Mouse (Mus musculus): ENCODE results near the gene Rpl18a. TPM values are rescaled to one million over a fixed set of nuclear protein-coding genes. Genes with fewer than 3 reads are reported as not detected.
A peak's percentile ranks its signal among the peaks of the same experiment; 100 is the strongest.
"Not testable (repeated sequence)": the region's sequence is repeated elsewhere in the genome, so short reads cannot be mapped to it uniquely, and the experiment has no call there.

The Rpl18a gene
- total RNA-seq, 2 experiments from 2014 or later = 3,425 to 5,658 TPM

DNA sequence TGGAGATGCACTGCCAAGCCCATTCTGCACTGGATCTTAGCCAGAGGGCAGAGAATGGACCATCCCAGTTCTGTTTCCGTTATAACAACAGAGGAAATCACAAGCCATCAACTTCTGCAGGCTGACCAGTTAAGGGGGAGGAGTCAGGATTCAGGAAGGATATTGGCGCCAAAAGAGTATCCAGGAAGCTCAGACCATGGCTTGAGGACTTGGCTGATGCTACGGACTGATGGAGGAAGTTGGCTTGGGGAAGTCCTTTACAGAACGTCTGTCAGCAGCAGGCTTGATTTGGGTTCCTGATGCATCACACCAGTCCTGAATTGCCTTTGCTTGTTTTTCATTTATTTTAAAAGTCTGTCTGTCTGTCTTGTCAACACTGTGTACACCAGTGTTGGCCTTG is 7.3 kb upstream of the Rpl18a start:
- ATAC-seq (replicated peaks; ENCODE audit: poor library complexity, severe bottlenecking) = peak; percentile 77

DNA sequence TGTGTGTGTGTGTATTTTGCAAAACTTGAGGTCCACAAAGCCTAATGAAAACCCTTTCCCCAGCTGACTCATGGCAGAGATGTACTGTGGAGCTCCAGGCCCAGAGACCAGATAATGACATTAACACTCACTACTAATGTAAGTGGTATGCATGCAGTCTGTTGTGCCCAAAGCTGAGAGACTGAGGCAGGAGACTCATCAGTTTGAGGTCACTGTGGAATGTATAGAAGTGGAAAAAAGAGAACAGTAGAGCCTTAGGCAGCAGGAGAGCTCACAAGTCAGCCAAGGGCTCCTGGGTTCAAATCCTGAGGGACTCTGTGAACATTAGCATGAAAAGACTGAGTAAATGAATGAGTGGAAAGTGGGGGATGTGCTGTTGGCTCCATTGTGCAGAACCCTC is 6.4 kb upstream of the Rpl18a start:
- no peak for ATAC-seq (replicated peaks; ENCODE audit: poor library complexity, severe bottlenecking)

DNA sequence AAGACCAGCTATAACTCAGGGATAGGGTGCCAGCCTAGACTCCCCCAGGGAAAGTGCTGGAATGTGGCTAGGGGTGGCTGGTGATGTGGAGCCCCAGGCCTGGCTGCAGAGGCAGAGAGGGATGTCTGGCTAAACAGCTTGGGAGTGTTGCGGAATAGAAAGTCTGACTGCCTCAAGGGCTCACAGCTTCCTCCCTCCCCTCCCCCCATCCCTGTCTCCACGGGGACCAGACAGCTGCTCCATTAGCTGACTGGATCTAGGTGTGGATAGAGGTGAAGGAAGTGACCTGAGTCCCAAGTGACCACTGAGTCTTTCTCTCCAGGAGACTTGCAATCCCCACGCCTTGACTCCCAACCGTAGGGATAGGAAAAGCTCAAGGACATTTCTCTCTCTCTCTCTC is 5.9 kb upstream of the Rpl18a start:
- no peak; the same call in 1 of the 2 replicates for ATAC-seq (replicated peaks; ENCODE audit: poor library complexity, severe bottlenecking)

DNA sequence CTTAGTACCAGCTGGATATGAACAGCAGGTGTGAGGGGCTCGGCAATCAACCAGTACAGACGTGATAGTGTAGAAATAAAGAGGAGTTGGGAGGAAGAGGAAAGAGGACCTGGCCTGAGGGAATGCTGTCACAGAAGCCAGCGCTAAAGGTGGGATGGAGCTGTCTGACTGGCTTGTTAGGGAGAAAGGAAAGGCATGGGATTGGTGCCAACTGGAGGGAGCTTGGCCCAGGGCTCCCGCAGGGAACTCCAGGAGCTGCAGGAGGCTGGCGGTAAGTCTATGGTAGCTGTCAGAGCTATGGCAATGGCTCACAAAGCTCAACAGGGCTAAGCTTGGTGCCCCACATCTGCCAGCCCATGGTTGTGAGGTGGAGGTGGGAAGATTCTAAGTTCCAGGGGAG is 5.0 kb upstream of the Rpl18a start:
- ATAC-seq (replicated peaks; ENCODE audit: poor library complexity, severe bottlenecking) = no peak

DNA sequence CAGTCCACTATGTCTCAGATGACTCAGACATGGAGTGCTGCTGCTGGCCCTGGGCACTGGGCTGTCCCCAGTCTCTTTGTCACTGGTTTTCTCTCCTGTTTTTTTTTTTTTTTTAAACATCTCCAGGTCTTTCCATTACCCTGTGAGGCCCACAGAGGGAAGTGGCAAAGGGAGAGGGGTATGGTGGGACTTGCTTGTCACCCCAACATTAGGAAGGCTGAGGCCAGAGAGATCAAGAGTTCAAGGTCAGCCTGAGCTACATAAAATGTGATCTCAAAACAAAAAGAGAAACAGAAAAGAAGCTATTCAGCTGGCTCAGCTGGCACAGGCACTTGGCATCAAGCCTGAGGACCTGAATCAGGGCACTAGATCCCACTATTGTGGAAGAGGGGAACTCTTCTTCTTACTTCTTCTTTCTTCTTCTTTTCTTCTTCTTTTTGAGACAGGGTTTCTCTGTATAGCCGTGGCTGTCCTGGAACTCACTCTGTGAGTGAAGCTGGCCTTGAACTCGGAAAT is 3.7 kb upstream of the Rpl18a start:
- no peak for ATAC-seq (replicated peaks; ENCODE audit: poor library complexity, severe bottlenecking)

DNA sequence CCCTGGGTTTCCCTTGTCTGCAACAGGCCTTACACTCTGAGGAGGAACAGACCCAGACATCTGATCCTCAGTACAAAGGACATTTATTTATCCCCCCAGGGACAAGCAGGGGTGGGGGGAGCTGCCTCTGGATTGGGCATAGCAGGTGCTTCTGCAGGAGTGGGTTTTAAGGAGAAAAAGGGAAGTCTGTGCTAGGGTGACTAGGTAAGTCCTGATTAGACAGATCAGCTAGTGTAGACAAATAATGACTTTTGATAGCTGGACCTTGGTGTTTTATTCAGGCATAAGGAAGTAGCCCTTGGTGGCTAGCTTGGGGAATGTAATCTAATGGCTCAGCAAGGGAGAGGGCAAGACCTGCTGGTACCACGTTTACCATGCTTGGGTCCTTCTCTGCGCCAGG is 2.0 kb upstream of the Rpl18a start:
- no peak for ATAC-seq (replicated peaks; ENCODE audit: poor library complexity, severe bottlenecking)

DNA sequence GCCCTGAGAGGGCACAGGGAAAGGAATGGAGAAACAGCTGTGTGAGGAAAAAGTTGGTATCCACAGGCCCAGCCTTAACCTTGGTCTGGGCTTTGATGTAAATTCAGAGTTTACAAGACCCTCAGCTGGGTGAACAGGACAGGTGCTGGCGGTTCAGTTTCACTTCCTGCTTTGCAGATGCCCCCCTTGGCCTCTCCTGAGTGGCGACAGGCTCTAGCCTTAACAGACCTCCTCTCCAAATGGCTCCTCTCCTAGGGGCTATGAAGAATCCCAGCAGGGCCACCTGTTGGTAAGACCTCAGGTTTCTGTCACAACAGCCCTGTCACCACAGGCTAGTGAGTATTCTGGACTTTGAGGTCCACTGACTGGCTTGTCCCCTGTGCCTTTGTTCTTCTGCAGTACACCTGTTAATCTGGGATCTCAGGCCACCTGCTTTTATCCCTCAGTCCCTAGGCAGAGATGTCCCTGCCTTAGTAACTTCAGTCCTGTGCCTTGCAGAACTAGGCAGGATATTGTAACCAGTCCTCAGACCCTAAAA is 1.5 kb upstream of the Rpl18a start:
- ATAC-seq (replicated peaks; ENCODE audit: poor library complexity, severe bottlenecking) = no peak

DNA sequence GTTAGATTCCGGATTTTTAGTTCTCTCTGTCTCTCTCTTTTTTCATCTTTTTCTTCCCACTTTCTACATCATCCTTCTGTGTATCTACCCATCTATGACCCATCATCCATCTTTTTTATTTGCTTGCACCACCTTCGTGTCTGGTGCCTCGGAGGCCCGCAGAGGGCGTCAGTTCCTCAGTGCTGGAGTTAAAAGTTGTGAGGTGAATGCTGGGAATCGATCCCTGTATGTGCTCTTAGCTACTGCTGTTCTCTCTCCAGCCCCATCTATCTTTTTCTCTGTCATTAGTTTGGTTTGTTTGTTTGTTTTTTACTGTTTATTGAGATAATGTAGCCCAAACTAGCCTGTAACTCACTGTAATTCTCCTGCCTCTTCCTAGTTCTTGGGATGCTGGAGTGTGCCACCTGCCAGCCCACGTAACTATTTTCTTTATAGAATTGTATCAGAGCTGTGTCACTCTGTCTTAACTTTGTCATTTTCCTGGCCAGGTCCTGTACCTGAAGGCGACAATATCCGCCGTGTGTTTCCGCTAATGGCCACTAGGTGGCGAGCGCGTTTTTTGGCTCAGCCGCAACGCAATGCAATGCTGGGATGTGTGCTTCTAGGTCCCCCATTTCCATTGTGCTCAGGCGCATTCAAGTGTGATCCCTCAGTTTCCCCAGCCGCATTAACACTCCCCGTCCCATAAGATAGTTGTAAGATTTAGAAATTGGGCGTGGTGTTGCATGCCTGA is 635 bp upstream of the Rpl18a start:
- peak; percentile 45 for ATAC-seq (replicated peaks; ENCODE audit: poor library complexity, severe bottlenecking)

DNA sequence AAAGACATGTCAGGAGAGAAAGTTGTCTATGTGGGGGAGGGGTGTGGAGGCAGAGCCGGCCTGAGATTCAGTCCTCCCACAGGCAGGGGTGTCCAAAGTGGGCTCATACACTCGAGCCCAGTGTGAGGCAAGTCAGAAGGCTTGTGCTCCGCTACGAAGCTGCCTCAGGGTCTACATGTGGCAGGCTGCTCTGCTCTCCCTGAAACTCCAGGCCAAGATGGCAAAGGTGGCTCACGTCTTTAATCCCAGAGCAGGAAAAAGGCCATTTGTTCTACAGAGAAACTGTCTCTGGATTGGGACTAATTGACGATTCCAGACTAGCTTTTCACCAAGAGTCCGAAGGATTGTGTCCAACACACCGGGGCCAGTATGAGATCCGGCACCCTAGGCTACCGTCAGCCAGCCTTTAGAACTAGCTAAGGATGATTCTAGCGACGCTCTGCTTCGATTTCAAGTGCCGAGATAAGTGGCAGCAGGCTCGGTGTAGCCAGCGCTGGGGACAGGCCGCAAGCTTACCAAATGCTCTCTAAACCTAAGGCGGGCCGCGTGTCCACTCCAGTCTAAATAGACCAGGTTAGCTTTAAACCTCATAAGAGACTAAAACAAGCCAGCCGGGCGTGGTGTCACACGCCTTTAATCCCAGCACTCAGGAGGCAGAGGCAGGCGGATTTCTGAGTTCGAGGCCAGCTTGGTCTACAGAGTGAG is 744 bp downstream of the Rpl18a start:
- ATAC-seq (replicated peaks; ENCODE audit: poor library complexity, severe bottlenecking) = no peak

DNA sequence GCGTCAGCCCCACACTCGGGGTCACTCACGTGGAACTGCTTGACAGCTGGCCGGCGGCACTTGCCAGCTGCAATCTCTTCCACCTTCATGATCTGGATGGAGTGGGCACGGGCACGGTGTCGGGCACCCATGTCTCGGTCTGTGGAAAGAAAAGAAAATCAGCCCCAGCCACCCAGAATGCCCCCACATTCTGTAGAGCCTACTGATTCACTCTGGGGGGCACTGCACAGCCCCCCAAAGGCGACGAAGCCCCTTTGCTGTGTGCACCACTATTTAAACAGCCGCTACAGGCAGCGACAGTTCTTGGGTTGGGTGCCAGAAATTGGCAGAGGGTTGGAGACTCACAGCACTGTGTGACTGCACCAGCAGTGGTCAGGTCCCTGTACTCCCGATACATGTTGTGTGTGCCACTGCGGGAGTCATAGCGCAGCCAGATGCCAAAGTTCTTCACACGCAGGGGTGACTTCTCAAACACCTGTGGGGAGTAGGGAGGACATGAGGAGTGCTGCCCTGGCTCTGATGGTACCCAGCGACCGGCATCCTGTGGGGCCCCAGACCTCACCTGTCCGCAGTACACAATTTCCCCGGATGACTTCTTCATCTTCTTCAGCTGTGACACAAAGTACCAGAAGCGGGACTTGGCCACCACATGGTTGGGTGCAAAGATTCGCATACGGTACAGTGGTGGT is 1.5 kb downstream of the Rpl18a start:
- not testable (repeated sequence) for ATAC-seq (replicated peaks; ENCODE audit: poor library complexity, severe bottlenecking)

DNA sequence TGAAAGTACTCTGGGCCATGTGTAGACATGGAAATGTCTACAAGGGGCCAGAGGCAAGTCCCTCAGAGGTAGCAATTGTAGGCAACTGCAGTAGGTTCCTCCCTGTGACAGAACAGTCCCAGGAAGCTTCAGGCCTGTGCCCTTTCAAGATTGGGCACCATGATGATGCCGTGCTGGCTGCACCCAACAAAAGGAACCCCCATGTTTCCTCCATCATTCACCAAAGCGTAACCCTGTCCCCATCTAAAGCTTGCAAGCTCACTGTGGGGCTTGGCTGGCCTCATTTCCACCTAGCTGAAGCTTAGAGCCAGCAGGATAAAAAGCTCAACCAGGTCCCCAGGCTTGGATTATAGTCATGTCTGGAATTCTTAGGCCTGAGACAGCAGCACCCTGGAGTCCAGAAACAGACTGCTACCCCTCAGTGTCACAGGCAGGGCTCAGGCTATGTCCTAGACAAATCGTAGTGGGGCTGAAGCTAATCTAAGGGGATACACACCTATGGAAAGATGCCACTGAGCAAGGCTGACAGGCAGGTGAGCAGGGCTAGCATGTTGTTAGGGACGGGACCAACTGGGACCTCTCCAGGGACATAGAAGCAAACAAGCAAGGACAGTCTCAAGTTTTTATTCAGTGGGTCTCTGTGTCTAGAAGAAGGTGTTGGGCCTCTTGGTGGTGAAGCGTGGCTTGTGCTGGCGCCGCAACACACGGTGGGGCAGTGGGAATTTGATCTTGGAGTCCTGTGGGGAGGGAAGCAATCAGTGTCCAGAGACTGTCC is 2.3 kb downstream of the Rpl18a start:
- ATAC-seq (replicated peaks; ENCODE audit: poor library complexity, severe bottlenecking) = no peak

DNA sequence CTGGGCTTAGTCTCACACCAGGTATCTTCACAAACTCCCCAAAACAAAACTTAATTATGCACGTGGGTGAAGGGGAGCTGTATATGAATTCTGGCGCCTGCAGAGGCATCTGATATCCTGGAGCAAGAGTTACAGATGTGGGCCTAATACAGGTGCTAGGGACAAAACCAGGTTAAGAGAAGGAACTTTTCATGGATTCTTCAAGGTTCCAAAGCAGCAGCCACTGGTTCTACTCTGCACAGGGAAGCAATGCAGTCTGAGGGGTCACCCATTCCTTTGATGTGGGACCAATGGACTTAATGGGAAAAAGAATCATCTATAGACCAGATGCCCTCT is 2.9 kb downstream of the Rpl18a start:
- no peak for ATAC-seq (replicated peaks; ENCODE audit: poor library complexity, severe bottlenecking)

DNA sequence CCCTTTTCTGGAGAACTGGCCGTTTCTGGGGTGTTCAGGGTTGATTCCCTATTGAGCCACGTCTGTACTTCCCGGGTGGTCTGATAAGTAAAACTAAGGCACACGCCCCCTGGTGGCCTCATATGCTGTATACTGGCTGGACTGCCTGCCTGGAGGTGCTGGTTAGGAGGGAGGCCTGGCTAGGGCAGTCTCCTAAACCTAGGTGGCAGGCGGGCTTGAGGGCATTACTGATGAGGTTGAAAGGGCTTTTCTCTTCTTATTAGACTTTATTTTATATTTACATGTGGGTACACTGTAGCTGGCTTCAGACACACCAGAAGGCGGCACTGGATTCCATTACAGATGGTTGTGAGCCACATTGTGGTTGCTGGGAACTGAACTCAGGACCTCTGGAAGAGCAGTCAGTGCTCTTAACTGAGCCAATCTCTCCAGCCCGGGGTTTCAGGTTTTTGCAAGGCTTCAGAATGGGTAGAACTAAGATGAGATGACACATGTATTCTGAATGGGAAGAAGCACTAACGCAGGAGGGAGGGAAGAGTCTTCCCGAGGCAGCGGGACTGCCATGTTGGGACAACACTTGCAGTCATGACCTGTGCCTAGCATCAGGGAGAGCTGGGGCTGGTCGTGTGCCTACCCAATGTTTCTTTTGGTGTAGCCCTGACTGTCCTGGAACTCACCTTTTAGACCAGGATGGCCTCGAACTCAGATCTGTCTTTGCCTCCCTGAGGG is 3.4 kb downstream of the Rpl18a start:
- peak; percentile 30 for ATAC-seq (replicated peaks; ENCODE audit: poor library complexity, severe bottlenecking)

DNA sequence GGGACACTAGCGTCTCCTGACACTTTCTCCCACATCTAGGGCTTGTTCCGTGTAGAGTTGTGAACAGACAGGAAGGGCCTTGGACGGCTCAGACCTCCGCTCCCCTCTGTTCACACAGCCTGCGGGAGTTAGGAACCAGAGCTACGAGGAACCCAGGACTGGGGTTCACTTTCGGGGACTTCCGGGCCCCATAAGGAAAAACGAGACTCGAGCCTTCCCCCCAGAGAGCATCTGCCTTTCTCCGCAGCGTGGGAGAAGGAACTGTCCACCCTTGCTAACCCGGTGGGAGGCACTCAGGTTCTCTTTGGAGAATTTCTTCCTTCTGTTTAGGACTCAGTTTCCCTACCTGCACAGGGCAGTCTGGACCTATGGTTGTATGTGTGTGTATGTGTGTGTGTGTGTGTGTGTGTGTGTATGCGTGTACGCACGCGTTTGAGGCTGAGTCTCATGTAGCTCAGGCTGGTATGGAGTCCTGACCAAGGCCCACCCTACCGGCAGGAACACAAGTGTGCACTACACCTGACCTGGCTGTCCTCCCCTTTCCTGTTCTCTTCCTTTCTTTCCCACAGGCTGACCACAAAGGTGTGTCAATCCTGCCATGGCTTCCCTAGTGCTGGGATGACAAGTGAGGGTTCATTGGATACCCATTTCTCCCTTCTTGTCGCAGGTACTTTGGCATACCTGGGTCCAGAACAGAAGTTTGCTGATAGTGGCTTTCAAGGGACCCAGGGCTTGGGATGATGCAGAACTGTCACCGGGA is 4.1 kb downstream of the Rpl18a start:
- no peak for ATAC-seq (replicated peaks; ENCODE audit: poor library complexity, severe bottlenecking)

DNA sequence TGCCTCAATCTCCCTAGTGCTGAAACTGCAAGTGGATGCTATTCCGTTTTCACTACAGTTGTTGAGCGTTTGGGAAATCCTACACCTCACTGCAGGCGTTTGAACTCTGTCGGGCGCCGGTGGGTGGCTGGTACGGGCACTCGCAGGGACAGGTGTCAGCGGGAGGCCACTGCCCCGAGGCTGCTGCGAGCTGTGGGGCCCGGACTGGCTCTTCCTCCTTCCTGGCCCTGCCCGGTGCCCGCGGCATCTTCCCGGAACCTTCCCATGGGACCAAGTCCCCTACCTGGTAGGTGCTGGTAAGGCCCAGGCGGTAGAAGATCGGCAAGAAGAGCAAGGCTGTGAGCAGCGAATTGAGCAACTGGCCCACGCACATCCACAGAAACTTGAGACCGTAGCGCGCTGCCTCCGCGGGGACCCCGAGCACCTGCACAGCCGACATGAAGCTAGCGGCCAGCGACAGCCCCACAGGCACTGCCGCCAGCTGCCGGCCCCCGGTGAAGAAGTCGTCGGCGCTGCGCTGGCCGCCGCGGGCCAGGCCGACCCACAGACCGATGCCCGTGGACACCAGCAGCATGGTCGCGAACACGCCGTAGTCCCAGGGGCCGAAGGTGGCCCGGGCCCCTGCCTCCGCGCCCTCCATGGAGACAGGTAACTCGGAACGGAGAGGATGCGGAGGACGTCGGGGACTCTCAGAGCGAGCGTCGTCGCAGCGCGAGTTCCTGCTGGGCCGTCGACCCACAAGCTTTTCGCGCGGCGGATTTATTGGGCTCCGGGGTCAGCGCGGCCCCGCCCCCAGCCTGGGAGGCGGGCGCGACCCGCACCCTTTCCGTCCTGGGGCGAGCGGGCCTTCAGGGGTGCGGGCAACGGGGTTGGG is 5.0 kb downstream of the Rpl18a start, which contains the start of gene Slc5a5:
Gene Slc5a5 (minus strand): TSS at position 736 of the 874 bp plus-strand sequence.
- ATAC-seq (replicated peaks; ENCODE audit: poor library complexity, severe bottlenecking) = no peak

DNA sequence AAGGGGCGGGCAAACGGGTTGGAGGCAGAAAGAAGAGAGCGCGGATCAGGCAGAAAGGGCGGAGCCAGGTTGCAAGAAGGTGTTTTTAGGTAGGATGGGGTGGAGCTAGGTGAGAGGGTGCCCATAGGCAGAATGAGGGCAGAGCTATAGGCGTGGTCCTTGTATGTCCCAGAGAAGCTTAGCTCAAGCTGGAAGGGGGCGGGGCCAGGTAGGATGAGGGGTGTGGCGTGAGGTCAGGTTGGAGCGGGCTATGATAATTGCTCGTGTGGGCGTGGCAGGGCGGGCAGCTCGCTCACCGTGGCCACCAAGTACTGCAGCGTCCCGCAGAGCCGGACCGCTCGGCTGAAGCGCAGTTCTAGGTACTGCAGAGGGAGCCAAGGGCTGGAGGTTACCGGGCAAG is 5.9 kb downstream of the Rpl18a start:
- ATAC-seq (replicated peaks; ENCODE audit: poor library complexity, severe bottlenecking) = peak; percentile 11; the same call in 1 of the 2 replicates

DNA sequence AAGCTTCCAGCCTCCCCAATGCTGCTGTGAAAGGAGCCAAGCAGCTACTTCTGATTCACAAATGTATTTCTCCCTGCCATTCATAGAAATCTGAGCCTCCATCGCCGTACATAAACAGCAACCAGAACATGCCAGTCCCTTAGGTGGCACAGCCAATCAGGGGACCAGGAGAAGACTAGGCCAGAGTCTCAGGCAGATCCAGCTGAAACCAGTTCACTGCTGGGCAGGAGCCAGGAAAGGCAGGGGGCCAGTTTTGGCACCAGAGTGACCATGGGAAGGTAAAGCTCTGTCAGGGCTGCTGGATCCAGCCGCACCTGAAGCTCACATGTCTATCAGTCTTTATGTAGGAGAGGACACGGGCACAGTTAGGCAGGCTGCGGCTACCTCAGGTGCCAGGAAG is 6.6 kb downstream of the Rpl18a start:
- ATAC-seq (replicated peaks; ENCODE audit: poor library complexity, severe bottlenecking) = no peak

DNA sequence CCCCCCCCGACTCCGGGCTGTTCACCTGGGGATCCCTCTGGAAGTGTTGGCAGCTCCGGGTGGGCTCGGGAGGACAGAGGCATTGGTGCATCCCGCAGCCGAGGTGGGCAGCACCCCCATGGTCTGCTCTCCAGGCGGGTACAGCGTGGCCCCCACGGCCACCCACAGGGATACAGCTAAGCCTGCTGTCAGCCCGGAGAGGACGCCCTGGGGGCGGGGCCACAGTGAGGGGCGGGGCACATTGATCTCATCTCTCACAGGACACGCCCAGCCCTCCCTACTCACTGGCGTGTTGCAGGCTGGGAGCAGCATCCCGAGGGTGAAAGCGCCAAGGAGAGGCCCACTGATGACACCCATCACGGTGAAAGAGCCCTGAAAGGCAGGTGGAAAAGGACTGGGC is 9.5 kb downstream of the Rpl18a start:
- peak; percentile 41; the same call in 1 of the 2 replicates for ATAC-seq (replicated peaks; ENCODE audit: poor library complexity, severe bottlenecking)
